Mouse (Mus musculus) intestine, embryonic 16.5 days (tissue): ENCODE data around the gene Nrf1. TPM values are rescaled to one million over a fixed set of nuclear protein-coding genes. Genes with fewer than 3 reads are reported as not detected.

Experiments
- ATAC-seq: fragments of 200-750 bp; cut with Nextera tagmentation; 2 replicates; pipeline ENCODE4 v1.8.0; 2017; ENCODE audit warnings: moderate TSS enrichment, moderate library complexity
- H3K27ac ChIP-seq: fragments of 300-500 bp; sonication (generic); 2 replicates; pipeline ENCODE4 v1.5.1; 2014; ENCODE audit warnings: mild to moderate bottlenecking, low read length
- H3K27me3 ChIP-seq: fragments of 300-500 bp; sonication (generic); replicated peaks from 2 replicates; pipeline ENCODE4 v1.6.1; 2014; ENCODE audit warnings: low read length, control low read depth, mixed read lengths; ENCODE audit not compliant: control insufficient read depth, insufficient read depth
- H3K36me3 ChIP-seq: fragments of 300-500 bp; sonication (generic); 2 replicates; pipeline ENCODE4 v1.6.1; 2014; ENCODE audit warnings: low read length, control low read depth; ENCODE audit not compliant: control insufficient read depth, insufficient read depth
- H3K4me1 ChIP-seq: fragments of 300-500 bp; sonication (generic); 2 replicates; pipeline ENCODE4 v1.6.1; 2014; ENCODE audit warnings: low read length, control low read depth, mixed read lengths; ENCODE audit not compliant: control insufficient read depth, insufficient read depth
- H3K4me2 ChIP-seq: fragments of 300-500 bp; sonication (generic); 2 replicates; pipeline ENCODE4 v1.6.1; 2014; ENCODE audit warnings: low read depth, low read length, control low read depth
- H3K4me3 ChIP-seq: fragments of 300-500 bp; sonication (generic); 2 replicates; pipeline ENCODE4 v1.5.1; 2014; ENCODE audit warnings: mild to moderate bottlenecking, low read length
- H3K9ac ChIP-seq: fragments of 300-500 bp; sonication (generic); 2 replicates; pipeline ENCODE4 v1.6.1; 2014; ENCODE audit warnings: low read depth, low read length
- H3K9me3 ChIP-seq: fragments of 300-500 bp; sonication (generic); 2 replicates; pipeline ENCODE4 v1.6.1; 2016; ENCODE audit warnings: low read length, control low read depth; ENCODE audit not compliant: control insufficient read depth
- WGBS: fragments of 180-500 bp; shearing (Covaris S2); extraction: QIAGEN DNeasy Blood & Tissue Kit; methylation state at CpG from one replicate; pipeline ENCODE4 v1.1.7; 2014; 5-methylcytosine and 5-hydroxymethylcytosine counted together
- polyA plus RNA-seq: library from polyadenylated mRNA; unstranded; fragments of >200 nt; fragmentation: Nextera tagmentation; extraction: Ambion mirVana; gene quantifications from 2 replicates; pipeline ENCODE4 v1.2.1, GENCODE M21; 2015

Gene Nrf1
- polyA plus RNA-seq, 1 experiment from 2014 or later, result 42.7 TPM

GRCm38 (mm10) chr6:30101773-30102415 lies 54.1 kb downstream of the Nrf1 start:
- H3K4me3 ChIP-seq, result no peak overlapping the region
- H3K9ac ChIP-seq, result no peak overlapping the region
- H3K4me1 ChIP-seq, result no peaks in the 10 kb centered on the region
- no peak overlapping the region for H3K27ac ChIP-seq
- H3K36me3 ChIP-seq, result peaks cover 9% of the 10 kb centered on the region
- 76% methylated on average over 12 of the region's 12 CpGs for WGBS
- H3K4me2 ChIP-seq, result no peak overlapping the region
- no peaks in the 10 kb centered on the region for H3K9me3 ChIP-seq
- no peaks in the 10 kb centered on the region for H3K27me3 ChIP-seq
- no peak for ATAC-seq

GRCm38 (mm10) chr6:30106091-30106490 lies 58.3 kb downstream of the Nrf1 start:
- Histone ChIP-seq H3K4me3 (no peak overlapping the region), H3K27me3 (no peaks in the 10 kb centered on the region), H3K36me3 (peaks cover 7% of the 10 kb centered on the region; the same call in 1 of the 2 replicates), H3K27ac (no peak overlapping the region), H3K4me1 (no peaks in the 10 kb centered on the region), H3K9me3 (no peaks in the 10 kb centered on the region), H3K9ac (no peak overlapping the region), H3K4me2 (no peak overlapping the region)
- 91% methylated on average over 2 of the region's 2 CpGs for WGBS
- no peak for ATAC-seq

- ATAC-seq, result no peak
- no peak overlapping the region for H3K4me3 ChIP-seq
- 77% methylated on average over 2 of the region's 2 CpGs for WGBS
- H3K9ac ChIP-seq, result no peak overlapping the region
- no peaks in the 10 kb centered on the region for H3K4me1 ChIP-seq
- no peak overlapping the region for H3K4me2 ChIP-seq
- no peaks in the 10 kb centered on the region for H3K9me3 ChIP-seq
- H3K27ac ChIP-seq, result no peak overlapping the region
- no peaks in the 10 kb centered on the region for H3K27me3 ChIP-seq
- H3K36me3 ChIP-seq, result peaks cover 7% of the 10 kb centered on the region; the same call in 1 of the 2 replicates
Observed at GRCm38 (mm10) chr6:30107456-30107855, 59.7 kb downstream of the Nrf1 start.

GRCm38 (mm10) chr6:30109820-30110502 lies 62.2 kb downstream of the Nrf1 start:
- Histone ChIP-seq H3K4me1 (no peaks in the 10 kb centered on the region), H3K4me3 (no peak overlapping the region), H3K9me3 (no peaks in the 10 kb centered on the region), H3K27ac (no peak overlapping the region), H3K27me3 (no peaks in the 10 kb centered on the region), H3K4me2 (no peak overlapping the region), H3K9ac (no peak overlapping the region), H3K36me3 (0 out of 2 replicates have a peak, but pooled peaks cover 7% of the 10 kb centered on the region)
- no peak for ATAC-seq
- 91% methylated on average over 10 of the region's 10 CpGs for WGBS

- Histone ChIP-seq H3K36me3 (0 out of 2 replicates have a peak, but pooled peaks cover 8% of the 10 kb centered on the region), H3K4me1 (no peaks in the 10 kb centered on the region), H3K4me2 (no peak overlapping the region)
Observed at GRCm38 (mm10) chr6:30112349-30113132, 64.8 kb downstream of the Nrf1 start.

GRCm38 (mm10) chr6:30114101-30114500 lies 66.3 kb downstream of the Nrf1 start:
- no peaks in the 10 kb centered on the region for H3K27me3 ChIP-seq
- H3K27ac ChIP-seq, result no peak overlapping the region
- no peaks in the 10 kb centered on the region for H3K9me3 ChIP-seq
- H3K9ac ChIP-seq, result no peak overlapping the region
- no peak for ATAC-seq
- peaks cover 15% of the 10 kb centered on the region; the same call in 1 of the 2 replicates for H3K36me3 ChIP-seq
- WGBS, result 88% methylated on average over 2 of the region's 2 CpGs
- H3K4me2 ChIP-seq, result no peak overlapping the region
- H3K4me1 ChIP-seq, result no peaks in the 10 kb centered on the region
- no peak overlapping the region for H3K4me3 ChIP-seq

More at GRCm38 (mm10) chr6:30112349-30113132, 64.8 kb downstream of the Nrf1 start:
- Histone ChIP-seq H3K27ac (no peak overlapping the region), H3K9ac (no peak overlapping the region), H3K9me3 (no peaks in the 10 kb centered on the region), H3K27me3 (no peaks in the 10 kb centered on the region), H3K4me3 (no peak overlapping the region)
- 97% methylated on average over 4 of the region's 4 CpGs for WGBS
- no peak for ATAC-seq

GRCm38 (mm10) chr6:30121152-30121551 lies 73.4 kb downstream of the Nrf1 start:
- Histone ChIP-seq H3K9ac (no peak overlapping the region), H3K4me1 (no peaks in the 10 kb centered on the region), H3K27ac (no peak overlapping the region), H3K4me2 (no peak overlapping the region), H3K4me3 (no peak overlapping the region), H3K27me3 (no peaks in the 10 kb centered on the region), H3K9me3 (no peaks in the 10 kb centered on the region), H3K36me3 (peaks cover 11% of the 10 kb centered on the region)
- no peak for ATAC-seq
- 86% methylated on average over 2 of the region's 2 CpGs for WGBS

GRCm38 (mm10) chr6:30121600-30121999 lies 73.8 kb downstream of the Nrf1 start:
- Histone ChIP-seq H3K4me2 (no peak overlapping the region), H3K36me3 (peaks cover 13% of the 10 kb centered on the region), H3K27ac (no peak overlapping the region), H3K9ac (no peak overlapping the region), H3K4me3 (no peak overlapping the region), H3K4me1 (no peaks in the 10 kb centered on the region), H3K9me3 (no peaks in the 10 kb centered on the region), H3K27me3 (no peaks in the 10 kb centered on the region)
- ATAC-seq, result no peak
- 80% methylated on average over 1 of the region's 1 CpGs for WGBS

GRCm38 (mm10) chr6:30123391-30123790 lies 75.6 kb downstream of the Nrf1 start:
- WGBS, result 90% methylated on average over 1 of the region's 1 CpGs
- no peaks in the 10 kb centered on the region for H3K27me3 ChIP-seq
- H3K9ac ChIP-seq, result no peak overlapping the region
- ATAC-seq, result no peak
- H3K36me3 ChIP-seq, result peaks cover 10% of the 10 kb centered on the region
- H3K4me2 ChIP-seq, result no peak overlapping the region
- H3K27ac ChIP-seq, result no peak overlapping the region
- H3K9me3 ChIP-seq, result no peaks in the 10 kb centered on the region
- no peaks in the 10 kb centered on the region for H3K4me1 ChIP-seq
- H3K4me3 ChIP-seq, result no peak overlapping the region
